Mouse (Mus musculus): ENCODE results near the gene Mboat1. TPM values are rescaled to one million over a fixed set of nuclear protein-coding genes. Genes with fewer than 3 reads are reported as not detected.

Gene Mboat1
- polyA plus RNA-seq, 1 experiment from 2014 or later = 13.5 TPM

GRCm38 (mm10) chr13:30186456-30186855 is 50.2 kb downstream of the Mboat1 start:
- peak; percentile 67; the same call in 1 of the 2 replicates for ATAC-seq (ENCODE audit: insufficient number of reproducible peaks, insufficient read depth, low FRiP score, low TSS enrichment, low read depth)
- Histone ChIP-seq H3K27me3 (no peaks in the 10 kb centered on the region), H3K4me1 (peaks cover 18% of the 10 kb centered on the region), H3K27ac (peak overlapping the region; percentile 44; the same call in 1 of the 2 replicates), H3K9ac (no peak overlapping the region), H3K4me3 (no peak overlapping the region), H3K4me2 (no peak overlapping the region), H3K36me3 (no peaks in the 10 kb centered on the region), H3K9me3 (no peaks in the 10 kb centered on the region)
- 51% methylated on average over 8 of the region's 8 CpGs for WGBS

GRCm38 (mm10) chr13:30192031-30192716 is 55.9 kb downstream of the Mboat1 start:
- H3K4me2 ChIP-seq = no peak overlapping the region
- ATAC-seq (ENCODE audit: insufficient number of reproducible peaks, insufficient read depth, low FRiP score, low TSS enrichment, low read depth) = no peak
- no peaks in the 10 kb centered on the region for H3K27me3 ChIP-seq
- H3K9me3 ChIP-seq = no peaks in the 10 kb centered on the region
- peak overlapping the region; percentile 44; the same call in 1 of the 2 replicates for H3K27ac ChIP-seq
- H3K9ac ChIP-seq = no peak overlapping the region
- H3K4me3 ChIP-seq = no peak overlapping the region
- WGBS = 26% methylated on average over 3 of the region's 3 CpGs
- H3K36me3 ChIP-seq = no peaks in the 10 kb centered on the region
- peaks cover 17% of the 10 kb centered on the region; the same call in 1 of the 2 replicates for H3K4me1 ChIP-seq

GRCm38 (mm10) chr13:30193363-30193762 is 57.1 kb downstream of the Mboat1 start:
- Histone ChIP-seq H3K9me3 (no peaks in the 10 kb centered on the region), H3K4me3 (no peak overlapping the region), H3K36me3 (no peaks in the 10 kb centered on the region), H3K4me2 (no peak overlapping the region), H3K27me3 (no peaks in the 10 kb centered on the region), H3K9ac (no peak overlapping the region), H3K4me1 (peaks cover 25% of the 10 kb centered on the region), H3K27ac (no peak overlapping the region)
- WGBS = 58% methylated on average over 4 of the region's 4 CpGs
- ATAC-seq (ENCODE audit: insufficient number of reproducible peaks, insufficient read depth, low FRiP score, low TSS enrichment, low read depth) = no peak

DNA sequence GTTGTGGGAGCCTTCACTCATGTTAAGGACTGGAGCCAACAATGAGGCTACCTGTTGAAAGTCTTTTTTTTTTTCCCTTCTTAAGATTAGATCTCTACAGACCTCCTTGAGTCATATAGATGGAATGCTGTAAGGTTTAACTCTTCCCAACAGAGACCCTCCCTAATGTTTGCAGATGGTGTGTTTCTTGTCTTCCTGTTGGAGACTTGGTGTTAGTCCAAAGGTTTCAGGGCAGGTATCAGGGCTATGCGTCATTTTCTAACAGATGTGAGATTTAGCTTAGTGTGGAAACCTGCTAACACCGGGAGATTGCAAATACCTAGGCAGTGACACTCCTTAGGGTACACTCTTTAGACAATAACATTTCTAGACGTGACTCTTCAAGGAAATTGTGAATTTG is 58.5 kb downstream of the Mboat1 start:
- 58% methylated on average over 3 of the region's 3 CpGs for WGBS
- Histone ChIP-seq H3K4me3 (no peak overlapping the region), H3K27ac (0 out of 2 replicates have a peak overlapping the region, but pooled peaks have one; percentile 1), H3K4me1 (peaks cover 32% of the 10 kb centered on the region), H3K4me2 (no peak overlapping the region), H3K27me3 (no peaks in the 10 kb centered on the region), H3K36me3 (no peaks in the 10 kb centered on the region), H3K9me3 (no peaks in the 10 kb centered on the region), H3K9ac (no peak overlapping the region)
- ATAC-seq (ENCODE audit: insufficient number of reproducible peaks, insufficient read depth, low FRiP score, low TSS enrichment, low read depth) = no peak

DNA sequence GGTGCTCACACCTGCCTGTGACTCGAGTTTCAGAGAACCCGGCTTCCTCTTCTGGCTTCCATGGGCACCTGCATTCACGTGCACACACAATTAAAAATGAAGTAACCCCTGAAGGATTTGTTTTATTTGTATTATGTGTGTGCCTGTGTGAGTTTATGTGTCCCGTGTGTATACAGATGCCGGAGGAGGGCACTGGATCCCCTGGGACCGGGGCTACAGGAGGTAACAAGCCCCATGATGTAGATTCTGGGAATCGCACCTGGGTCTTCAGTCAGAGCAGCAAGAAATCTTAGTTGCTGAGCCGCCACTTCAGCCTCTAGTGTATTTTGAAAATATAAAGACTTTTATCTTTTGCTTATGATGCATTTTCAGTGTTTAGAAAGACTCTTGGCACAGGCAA is 60.4 kb downstream of the Mboat1 start:
- Histone ChIP-seq H3K36me3 (no peaks in the 10 kb centered on the region), H3K27me3 (no peaks in the 10 kb centered on the region), H3K4me1 (peaks cover 27% of the 10 kb centered on the region), H3K9ac (no peak overlapping the region), H3K4me3 (no peak overlapping the region), H3K9me3 (no peaks in the 10 kb centered on the region), H3K4me2 (no peak overlapping the region), H3K27ac (no peak overlapping the region)
- ATAC-seq (ENCODE audit: insufficient number of reproducible peaks, insufficient read depth, low FRiP score, low TSS enrichment, low read depth) = no peak
- 90% methylated on average over 8 of the region's 8 CpGs for WGBS

DNA sequence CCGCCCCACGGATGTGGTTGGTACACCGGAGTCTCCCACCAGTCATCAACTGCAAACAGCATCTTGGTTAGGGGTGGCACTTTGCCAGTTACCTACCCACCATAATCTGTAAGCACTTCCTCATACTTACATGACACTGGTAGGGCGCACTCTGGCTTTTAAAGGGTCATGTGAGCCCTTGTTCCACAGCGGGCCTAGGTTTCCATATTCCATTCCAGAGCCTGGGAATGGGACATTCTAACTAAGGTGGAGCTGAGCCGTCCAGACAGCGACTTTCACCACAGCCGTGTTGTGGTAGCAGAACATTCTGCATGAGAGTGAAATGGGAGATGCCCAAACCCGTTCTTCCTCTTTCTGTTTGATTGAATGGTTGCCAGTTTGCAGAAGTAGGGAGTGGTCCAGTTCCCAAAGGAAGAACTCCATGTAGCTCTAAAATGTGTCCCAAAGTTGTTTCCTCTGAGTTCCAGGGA is 61.8 kb downstream of the Mboat1 start:
- Histone ChIP-seq H3K4me2 (peak overlapping the region; percentile 24), H3K9ac (no peak overlapping the region), H3K27me3 (no peaks in the 10 kb centered on the region), H3K4me1 (peaks cover 18% of the 10 kb centered on the region), H3K9me3 (no peaks in the 10 kb centered on the region), H3K27ac (peak overlapping the region; percentile 77), H3K36me3 (no peaks in the 10 kb centered on the region; the same call in 1 of the 2 replicates), H3K4me3 (no peak overlapping the region)
- 55% methylated on average over 9 of the region's 9 CpGs for WGBS
- ATAC-seq (ENCODE audit: insufficient number of reproducible peaks, insufficient read depth, low FRiP score, low TSS enrichment, low read depth) = no peak

DNA sequence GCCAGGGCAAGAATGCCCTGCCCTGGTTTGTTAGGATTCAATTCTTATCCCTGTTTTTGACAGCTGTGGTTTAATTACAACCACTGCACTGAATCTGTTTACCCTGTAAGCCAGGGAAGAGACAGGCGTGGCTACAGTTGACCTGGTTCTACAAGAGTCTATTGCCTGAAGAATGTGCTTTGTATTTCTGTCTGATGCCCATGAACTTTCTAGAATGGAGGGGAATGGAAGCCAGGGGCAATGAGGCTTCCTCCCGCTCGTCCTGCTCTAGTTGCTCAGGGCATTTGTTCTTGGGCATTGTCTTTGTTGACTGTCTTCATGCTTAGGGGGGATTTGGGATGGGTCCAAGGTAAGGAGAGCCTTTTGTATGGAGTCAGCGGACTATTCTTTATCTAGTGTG is 63.5 kb downstream of the Mboat1 start:
- Histone ChIP-seq H3K9ac (no peak overlapping the region), H3K4me3 (no peak overlapping the region), H3K27me3 (no peaks in the 10 kb centered on the region), H3K4me1 (peaks cover 17% of the 10 kb centered on the region), H3K27ac (no peak overlapping the region), H3K4me2 (no peak overlapping the region), H3K36me3 (no peaks in the 10 kb centered on the region; the same call in 1 of the 2 replicates), H3K9me3 (no peaks in the 10 kb centered on the region)
- 73% methylated on average over 4 of the region's 4 CpGs for WGBS
- no peak for ATAC-seq (ENCODE audit: insufficient number of reproducible peaks, insufficient read depth, low FRiP score, low TSS enrichment, low read depth)

DNA sequence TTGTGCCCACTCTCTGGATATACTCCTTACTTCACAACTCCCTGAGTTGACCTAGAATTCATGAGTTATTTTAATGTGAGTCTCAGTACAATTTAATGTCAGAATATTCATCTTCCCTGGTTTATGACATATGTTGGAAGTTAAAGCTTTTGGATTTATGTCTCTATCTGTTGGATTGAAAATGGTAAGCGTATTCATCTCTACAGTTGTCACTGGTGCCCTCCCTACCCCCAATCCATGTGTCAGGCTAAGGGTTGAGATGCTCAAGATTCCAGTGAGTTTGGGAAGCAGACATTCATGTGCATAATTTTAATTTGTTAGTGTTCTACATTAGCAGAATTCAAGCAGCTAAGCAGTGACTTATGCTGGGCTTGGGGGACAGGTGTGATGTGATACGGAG is 64.4 kb downstream of the Mboat1 start:
- Histone ChIP-seq H3K9ac (no peak overlapping the region), H3K27ac (no peak overlapping the region), H3K36me3 (no peaks in the 10 kb centered on the region; the same call in 1 of the 2 replicates), H3K27me3 (no peaks in the 10 kb centered on the region), H3K9me3 (no peaks in the 10 kb centered on the region), H3K4me2 (no peak overlapping the region), H3K4me1 (peaks cover 15% of the 10 kb centered on the region), H3K4me3 (no peak overlapping the region)
- ATAC-seq (ENCODE audit: insufficient number of reproducible peaks, insufficient read depth, low FRiP score, low TSS enrichment, low read depth) = no peak
- 86% methylated on average over 2 of the region's 2 CpGs for WGBS

DNA sequence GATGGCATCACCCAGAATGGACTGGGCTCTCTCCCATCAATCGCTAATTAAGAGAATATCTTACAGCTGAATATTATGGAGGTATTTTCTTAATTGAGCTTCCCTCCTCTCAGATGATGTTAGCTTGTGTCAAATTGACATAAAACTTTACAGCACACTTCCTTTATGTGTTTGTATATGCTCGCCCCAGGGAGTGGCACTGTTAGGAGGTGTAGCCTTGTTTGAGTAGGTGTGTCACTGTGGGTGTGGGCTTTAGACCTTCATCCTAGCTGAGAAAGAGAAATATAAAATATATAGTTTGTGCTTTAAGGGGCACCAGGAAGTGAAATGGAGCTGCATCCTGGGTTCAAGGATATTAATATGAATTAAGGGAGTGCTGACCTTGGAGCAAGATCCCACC is 66.7 kb downstream of the Mboat1 start:
- H3K4me2 ChIP-seq = no peak overlapping the region
- H3K4me1 ChIP-seq = peaks cover 11% of the 10 kb centered on the region
- H3K27me3 ChIP-seq = no peaks in the 10 kb centered on the region
- 88% methylated on average over 2 of the region's 2 CpGs for WGBS
- ATAC-seq (ENCODE audit: insufficient number of reproducible peaks, insufficient read depth, low FRiP score, low TSS enrichment, low read depth) = no peak
- no peak overlapping the region for H3K9ac ChIP-seq
- H3K9me3 ChIP-seq = no peaks in the 10 kb centered on the region
- H3K27ac ChIP-seq = no peak overlapping the region
- H3K4me3 ChIP-seq = no peak overlapping the region
- H3K36me3 ChIP-seq = no peaks in the 10 kb centered on the region; the same call in 1 of the 2 replicates

DNA sequence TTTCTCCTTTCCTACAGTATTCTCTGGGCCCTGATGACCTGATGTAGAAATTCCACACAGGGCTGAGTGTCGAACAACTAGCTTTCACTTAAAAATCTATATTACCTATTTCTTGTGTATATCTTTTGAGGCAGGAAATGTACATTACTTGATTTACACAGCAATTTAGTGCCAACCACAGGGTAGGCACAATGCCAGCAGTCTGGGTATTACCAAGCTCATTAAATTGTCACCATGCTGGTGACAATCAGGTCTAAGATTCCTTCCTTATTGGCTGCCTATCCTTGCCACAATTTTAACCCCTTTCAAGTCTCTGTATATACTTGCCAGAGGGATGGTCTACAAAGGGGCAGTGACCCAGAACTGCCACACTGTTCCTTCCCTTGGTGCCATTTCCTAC is 71.9 kb downstream of the Mboat1 start:
- ATAC-seq (ENCODE audit: insufficient number of reproducible peaks, insufficient read depth, low FRiP score, low TSS enrichment, low read depth) = no peak
- 79% methylated on average over 1 of the region's 1 CpGs for WGBS
- no peak overlapping the region for H3K4me2 ChIP-seq
- no peak overlapping the region for H3K9ac ChIP-seq
- H3K36me3 ChIP-seq = 0 out of 2 replicates have a peak, but pooled peaks cover 4% of the 10 kb centered on the region
- H3K27ac ChIP-seq = no peak overlapping the region
- H3K9me3 ChIP-seq = no peaks in the 10 kb centered on the region
- H3K4me3 ChIP-seq = no peak overlapping the region
- no peaks in the 10 kb centered on the region for H3K4me1 ChIP-seq
- no peaks in the 10 kb centered on the region for H3K27me3 ChIP-seq

DNA sequence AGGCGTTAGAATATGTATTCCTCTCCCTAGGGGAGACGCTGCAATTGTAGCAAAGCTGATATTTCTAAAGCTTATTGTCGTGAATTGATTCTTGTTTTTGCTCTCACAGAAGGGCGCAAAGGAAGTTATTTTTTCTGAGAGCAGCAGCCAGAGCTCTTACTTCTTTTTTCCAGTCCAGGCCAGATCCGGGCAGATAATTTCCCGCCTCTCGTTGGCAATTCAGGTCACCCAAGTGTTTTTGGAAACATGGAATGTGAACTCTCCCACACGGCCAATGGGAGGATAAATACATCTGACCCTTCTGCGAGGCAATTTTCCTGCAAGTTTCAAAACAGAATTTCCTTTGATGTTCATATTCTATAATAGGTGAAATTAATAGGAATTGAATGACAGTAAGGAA is 77.0 kb downstream of the Mboat1 start:
- 66% methylated on average over 9 of the region's 9 CpGs for WGBS
- Histone ChIP-seq H3K9ac (no peak overlapping the region), H3K4me1 (no peaks in the 10 kb centered on the region), H3K27me3 (no peaks in the 10 kb centered on the region), H3K27ac (no peak overlapping the region), H3K9me3 (no peaks in the 10 kb centered on the region), H3K36me3 (0 out of 2 replicates have a peak, but pooled peaks cover 4% of the 10 kb centered on the region), H3K4me2 (no peak overlapping the region), H3K4me3 (no peak overlapping the region)
- no peak for ATAC-seq (ENCODE audit: insufficient number of reproducible peaks, insufficient read depth, low FRiP score, low TSS enrichment, low read depth)

GRCm38 (mm10) chr13:30217588-30218371 is 81.5 kb downstream of the Mboat1 start:
- no peak for ATAC-seq (ENCODE audit: insufficient number of reproducible peaks, insufficient read depth, low FRiP score, low TSS enrichment, low read depth)
- 68% methylated on average over 12 of the region's 12 CpGs for WGBS
- Histone ChIP-seq H3K9ac (no peak overlapping the region), H3K4me1 (peaks cover 20% of the 10 kb centered on the region), H3K9me3 (no peaks in the 10 kb centered on the region), H3K36me3 (no peaks in the 10 kb centered on the region), H3K27me3 (no peaks in the 10 kb centered on the region), H3K4me3 (no peak overlapping the region), H3K4me2 (no peak overlapping the region), H3K27ac (no peak overlapping the region)

All from embryonic facial prominence, embryonic 13.5 days (tissue).